Mouse (Mus musculus) brain, adult 2 months (tissue): Measurements from ENCODE around the gene Nr1d2.
"Not testable (repeated sequence)": the region's sequence is repeated elsewhere in the genome, so short reads cannot be mapped to it uniquely, and the experiment has no call there.

Source experiments
- DNase-seq: peaks from one replicate; pipeline ENCODE4 v3.0.0; 2011; ENCODE audit warnings: low read depth, low spot score

Gene Nr1d2

DNA sequence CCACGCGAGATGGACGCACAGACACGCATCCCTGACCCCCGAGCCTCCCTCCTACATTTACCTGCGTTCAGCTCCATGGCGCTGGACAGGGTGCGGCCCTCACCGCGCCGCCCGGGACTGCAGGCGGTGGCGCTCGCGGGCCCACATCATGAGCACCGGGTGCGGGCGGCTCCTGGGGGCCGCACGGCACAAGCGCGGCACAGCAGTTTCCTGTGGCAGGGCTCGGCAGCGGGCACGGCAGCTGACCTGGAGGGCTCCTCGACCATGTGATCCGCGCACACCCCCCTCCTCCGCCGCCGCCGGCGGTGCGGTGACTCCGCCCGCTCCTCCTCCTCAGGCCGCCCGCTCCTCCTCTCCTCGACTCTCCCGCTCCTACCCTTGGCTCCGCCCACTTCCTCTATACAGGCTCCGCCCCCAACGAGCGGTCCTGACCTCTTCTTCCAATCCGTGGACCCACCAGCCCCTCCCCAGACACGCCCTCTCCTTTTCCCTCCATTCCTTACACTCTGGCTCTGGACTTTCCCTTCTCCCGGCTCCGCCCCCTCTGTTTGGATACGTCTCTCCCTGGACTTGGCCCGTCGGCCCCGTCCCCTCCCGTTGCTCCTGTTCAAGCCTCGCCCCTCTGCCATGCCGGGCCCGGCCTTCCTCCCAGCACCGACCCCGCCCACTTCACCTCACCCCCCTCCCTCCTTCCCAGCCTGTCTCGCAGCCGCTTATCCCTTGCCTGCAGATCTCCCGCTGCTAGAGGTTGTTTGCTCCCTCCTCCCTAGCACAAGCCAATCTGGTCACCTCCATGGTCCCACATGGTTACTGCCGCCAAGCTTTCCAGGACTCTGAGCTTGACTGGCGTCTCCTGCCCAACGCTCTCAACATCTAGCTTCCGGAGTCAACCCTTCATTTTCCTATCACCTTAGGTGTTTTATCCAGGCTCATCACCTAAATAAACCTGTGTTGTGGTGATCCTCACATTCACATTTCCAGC is at the start of gene Nr1d2:
Gene Nr1d2 (minus strand): TSS at position 378 of the 982 bp plus-strand sequence.
- DNase-seq = peak; percentile 99

DNA sequence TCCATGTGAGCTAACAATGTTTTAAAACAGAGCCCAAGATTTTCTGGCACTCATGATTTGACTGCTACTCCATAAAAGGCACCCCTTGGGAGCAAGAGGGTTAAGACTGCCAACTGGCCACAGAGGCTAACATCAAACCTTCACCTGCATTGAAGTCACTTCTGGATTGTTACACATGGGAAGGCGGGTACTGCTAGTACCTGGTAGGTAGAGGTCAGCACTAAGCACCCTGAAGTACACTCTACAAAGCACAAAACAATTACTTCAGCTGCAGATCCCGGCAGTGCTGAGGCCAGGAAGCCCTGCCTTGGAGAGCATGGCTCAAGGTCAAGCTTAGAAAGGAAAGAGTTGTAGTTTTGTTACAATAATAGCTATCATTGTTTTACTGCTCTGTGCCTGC is 48.5 kb upstream of the Nr1d2 start:
- DNase-seq = no peak

DNA sequence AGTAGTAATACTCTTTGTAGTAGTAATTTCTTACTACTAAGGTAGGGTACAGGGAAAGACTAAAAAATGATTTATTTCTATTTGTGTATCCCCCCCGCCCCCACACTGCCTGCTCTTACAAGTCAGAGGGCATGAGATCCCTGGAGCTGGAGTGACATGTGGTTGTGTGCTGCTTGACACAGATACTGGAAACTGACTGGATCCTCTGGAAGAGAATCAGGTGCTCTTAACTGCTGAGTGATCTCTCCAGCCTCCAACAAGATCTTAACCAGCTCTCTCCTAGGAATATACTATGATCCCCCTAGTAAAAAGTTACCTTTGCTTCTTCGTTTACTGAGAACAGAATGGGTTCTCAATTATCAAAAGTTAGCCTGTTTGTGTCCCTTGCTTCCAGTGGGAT is 47.5 kb upstream of the Nr1d2 start:
- DNase-seq = no peak

DNA sequence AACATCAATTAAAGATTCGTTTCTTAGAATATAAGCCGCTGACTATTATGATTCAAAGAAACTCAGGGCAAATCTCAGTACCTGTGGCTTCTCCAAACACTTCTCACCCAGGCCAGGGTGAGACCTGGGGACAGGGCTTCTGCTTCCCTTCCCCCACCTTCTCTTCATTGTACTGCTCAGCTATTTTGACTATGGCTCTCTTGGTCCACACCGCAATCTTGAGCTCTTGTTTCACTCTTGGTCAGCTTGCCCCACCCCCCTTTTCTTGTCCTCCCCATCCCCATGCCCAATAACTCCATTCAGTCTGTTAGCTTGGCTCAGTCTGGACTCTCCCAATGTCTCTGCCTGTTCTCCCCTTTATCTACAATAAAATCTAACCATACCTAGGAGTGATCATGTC is 46.5 kb upstream of the Nr1d2 start:
- DNase-seq = no peak

- peak; percentile 60 for DNase-seq
Measured at GRCm38 (mm10) chr14:18284581-18284980, 45.7 kb upstream of the Nr1d2 start.

GRCm38 (mm10) chr14:18280375-18280774 is 41.4 kb upstream of the Nr1d2 start:
- DNase-seq = peak; percentile 53

- no peak for DNase-seq
Measured at GRCm38 (mm10) chr14:18274526-18274925, 35.6 kb upstream of the Nr1d2 start.

GRCm38 (mm10) chr14:18271666-18272065 is 32.7 kb upstream of the Nr1d2 start:
- DNase-seq = peak; percentile 37

DNA sequence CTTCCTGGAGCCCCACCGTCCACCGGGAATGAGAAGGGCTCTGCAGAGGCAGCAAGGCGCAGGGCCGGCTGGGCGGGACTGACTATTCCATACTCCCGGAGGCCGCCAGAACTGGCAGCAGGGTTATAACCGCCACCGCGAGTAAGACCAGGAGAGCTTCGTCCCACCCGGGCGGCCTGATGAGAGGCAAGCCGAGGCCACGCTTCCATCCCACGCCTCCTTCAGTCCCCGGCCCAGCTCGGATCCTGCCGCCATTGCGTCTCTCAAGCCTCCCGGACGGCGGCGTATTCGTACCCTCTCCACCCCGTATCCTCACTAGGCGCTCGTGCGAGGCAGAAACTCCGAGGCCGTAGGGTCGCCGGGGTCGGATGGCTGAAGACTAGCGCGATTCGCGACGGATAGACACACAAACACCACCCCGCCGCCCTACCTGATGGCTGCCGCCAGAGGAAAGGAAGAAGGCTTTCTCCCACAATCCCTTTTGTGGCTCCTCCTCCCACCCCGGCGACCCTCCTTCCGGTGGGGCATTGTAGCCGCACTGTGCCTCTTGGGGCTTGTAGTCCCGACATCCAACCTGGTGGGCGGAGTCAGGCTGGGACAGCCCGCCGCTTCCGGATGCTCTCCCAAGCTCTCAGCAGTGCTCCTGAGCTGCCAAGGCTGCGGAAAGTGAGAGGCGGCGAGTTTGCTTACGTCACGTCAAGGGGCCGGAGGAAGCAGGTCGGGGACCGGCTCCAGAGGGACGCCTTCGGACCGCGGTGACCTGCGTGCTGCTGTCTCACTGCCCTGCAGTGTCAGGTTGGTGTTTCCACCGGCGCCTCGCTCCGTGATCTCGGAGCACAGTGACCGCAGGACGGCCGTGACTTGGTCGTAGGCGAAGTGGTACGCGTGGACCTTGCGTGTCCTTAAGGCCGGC is 31.9 kb upstream of the Nr1d2 start, which contains the start of the genes Nkiras1 and Rpl15:
Gene Nkiras1 (plus strand): TSS at position 608 of the 913 bp plus-strand sequence.
Gene Rpl15 (minus strand): TSS at position 863 of the 913 bp plus-strand sequence.
- DNase-seq = peak; percentile 100

- DNase-seq = not testable (repeated sequence)
Measured at GRCm38 (mm10) chr14:18269947-18270528, 31.1 kb upstream of the Nr1d2 start.

GRCm38 (mm10) chr14:18263427-18263826 is 24.5 kb upstream of the Nr1d2 start:
- peak; percentile 68 for DNase-seq

GRCm38 (mm10) chr14:18261203-18261602 is 22.3 kb upstream of the Nr1d2 start:
- DNase-seq = no peak

DNA sequence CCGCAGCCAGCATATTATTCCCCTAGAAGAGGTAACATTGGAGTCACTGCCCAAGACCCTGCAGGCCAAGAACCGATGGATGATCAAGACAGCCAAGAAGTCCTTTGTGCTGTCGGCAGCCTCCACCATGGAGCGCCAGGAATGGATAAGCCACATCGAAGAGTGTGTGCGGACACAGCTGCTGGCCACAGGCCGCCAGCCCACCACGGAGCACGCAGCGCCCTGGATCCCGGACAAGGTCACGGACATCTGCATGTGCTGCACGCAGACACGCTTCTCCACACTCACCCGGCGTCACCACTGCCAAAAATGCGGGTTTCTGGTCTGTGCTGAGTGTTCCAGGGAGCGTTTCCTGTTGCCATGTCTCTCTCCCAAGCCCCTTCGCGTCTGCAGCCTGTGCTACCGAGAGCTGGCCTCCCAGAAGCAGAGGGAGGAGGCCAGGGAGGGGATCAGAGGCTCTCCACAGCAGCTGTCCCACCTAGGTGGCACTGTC is 3.8 kb upstream of the Nr1d2 start:
- no peak for DNase-seq

GRCm38 (mm10) chr14:18241786-18242185 is 2.9 kb upstream of the Nr1d2 start:
- DNase-seq = no peak

- DNase-seq = no peak
Measured at GRCm38 (mm10) chr14:18240132-18240531, 1.2 kb upstream of the Nr1d2 start.

GRCm38 (mm10) chr14:18238131-18238749 is 687 bp downstream of the Nr1d2 start:
- peak; percentile 98 for DNase-seq

DNA sequence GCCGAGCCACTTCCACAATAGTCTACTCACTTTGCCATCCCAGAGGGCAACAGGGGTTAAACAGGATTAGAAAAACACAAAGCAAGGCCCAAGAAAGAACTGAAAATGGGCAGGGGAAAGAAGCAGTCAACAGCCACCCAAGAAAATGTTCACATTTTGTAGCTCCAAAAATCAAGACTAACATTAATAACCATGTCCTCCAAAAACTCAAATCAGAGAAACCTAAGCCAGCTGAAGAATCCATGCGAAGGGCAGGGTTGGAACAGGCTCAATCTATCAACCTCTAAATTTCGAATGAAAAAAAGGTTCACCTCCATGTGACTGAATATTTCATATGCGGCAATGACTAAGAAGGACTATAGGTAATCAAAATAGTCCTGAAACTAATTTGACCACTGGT is 1.5 kb downstream of the Nr1d2 start:
- DNase-seq = no peak

DNA sequence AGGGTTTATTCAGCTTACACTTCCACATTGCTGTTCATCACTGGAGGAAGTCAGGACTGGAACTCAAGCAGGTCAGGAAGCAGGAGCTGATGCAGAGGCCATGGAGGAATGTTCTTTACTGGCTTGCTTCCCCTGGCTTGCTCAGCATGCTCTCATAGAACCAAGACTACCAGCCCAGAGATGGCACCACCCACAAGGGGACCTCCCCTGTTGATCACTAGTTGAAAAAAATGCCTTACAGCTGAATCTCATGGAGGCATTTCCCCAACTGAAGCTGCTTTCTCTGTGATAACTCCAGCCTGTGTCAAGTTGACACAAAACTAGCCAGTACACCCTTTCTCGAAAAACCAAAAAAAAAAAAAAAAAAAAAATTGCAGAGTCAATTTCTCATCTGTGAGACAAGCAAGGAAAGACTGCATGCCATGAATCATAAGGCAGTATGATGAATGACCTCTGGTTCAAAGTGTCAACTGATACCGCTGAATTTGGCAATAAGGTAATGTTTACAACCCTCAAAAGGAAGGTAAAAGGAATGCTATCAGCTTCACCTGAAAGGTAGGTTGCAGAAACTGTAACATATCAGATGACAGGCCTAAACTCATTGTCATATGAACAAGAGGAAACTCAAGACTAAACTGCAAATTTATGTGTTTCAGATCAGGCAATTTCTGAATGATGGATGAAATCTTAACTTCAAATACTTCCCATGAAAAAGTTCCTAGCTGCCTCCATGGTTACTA is 2.3 kb downstream of the Nr1d2 start:
- not testable (repeated sequence) for DNase-seq

- peak; percentile 65 for DNase-seq
Measured at GRCm38 (mm10) chr14:18233981-18234960, 4.7 kb downstream of the Nr1d2 start.
